24 mouse cellular contexts compared by ENCODE assay signal in genomic region chr13:46375371-46375770, GRCm38 (mm10). TPM values are rescaled to one million over a fixed set of nuclear protein-coding genes. Genes with fewer than 3 reads are reported as not detected.
"Had no signal": no experiment of that assay in that cellular context is flagged by ENCODE, and none has a peak within 500 bp of the region (broad histone marks: within the 10 kb centered on the region; RNA-seq: fewer than 3 reads in every experiment).

No protein-coding gene starts in this region.

- H3K9me3 ChIP-seq: limb, embryonic 10.5 days; limb, embryonic 13.5 days; liver, embryonic 12.5 days; liver, embryonic 15.5 days; midbrain, embryonic 12.5 days; midbrain, embryonic 15.5 days; neural tube, embryonic 12.5 days; neural tube, embryonic 15.5 days had no signal

- H3K9ac ChIP-seq: limb, embryonic 13.5 days; liver, embryonic 12.5 days; liver, embryonic 15.5 days; midbrain, embryonic 12.5 days; midbrain, embryonic 15.5 days; neural tube, embryonic 12.5 days; neural tube, embryonic 15.5 days had no signal

- H3K4me2 ChIP-seq: limb, embryonic 13.5 days; liver, embryonic 12.5 days; liver, embryonic 15.5 days; midbrain, embryonic 12.5 days; midbrain, embryonic 15.5 days; neural tube, embryonic 12.5 days; neural tube, embryonic 15.5 days had no signal

- H3K36me3 ChIP-seq: limb, embryonic 10.5 days; limb, embryonic 13.5 days; liver, embryonic 12.5 days; liver, embryonic 15.5 days; midbrain, embryonic 12.5 days; midbrain, embryonic 15.5 days; neural tube, embryonic 12.5 days; neural tube, embryonic 15.5 days had no signal

- H3K27ac ChIP-seq: limb, embryonic 10.5 days; limb, embryonic 13.5 days; liver, embryonic 12.5 days; liver, embryonic 15.5 days; macrophage; midbrain, embryonic 12.5 days; midbrain, embryonic 15.5 days; neural tube, embryonic 12.5 days; neural tube, embryonic 15.5 days; stomach, postnatal 0 days had no signal

- H3K4me3 ChIP-seq: limb, embryonic 10.5 days; limb, embryonic 13.5 days; liver, embryonic 12.5 days; liver, embryonic 15.5 days; midbrain, embryonic 12.5 days; midbrain, embryonic 15.5 days; neural tube, embryonic 12.5 days; neural tube, embryonic 15.5 days had no signal

- ATAC-seq: inflammation-experienced regulatory T-cells, adult 6 months; intestine, embryonic 16.5 days; liver, embryonic 12.5 days; midbrain, embryonic 15.5 days had no signal

- H3K27me3 ChIP-seq: limb, embryonic 13.5 days; liver, embryonic 12.5 days; liver, embryonic 15.5 days; midbrain, embryonic 12.5 days; midbrain, embryonic 15.5 days; neural tube, embryonic 12.5 days; neural tube, embryonic 15.5 days had no signal

- H3K4me1 ChIP-seq: limb, embryonic 10.5 days; limb, embryonic 13.5 days; liver, embryonic 12.5 days; liver, embryonic 15.5 days; midbrain, embryonic 12.5 days; midbrain, embryonic 15.5 days; neural tube, embryonic 12.5 days had no signal

- DNase-seq: kidney, adult 18-20 months; kidney, adult 9 months; kidney, postnatal 10 days; kidney, postnatal 36 days; liver; lung, adult 18-20 months; lung, postnatal 14 days; right cerebral cortex, adult 18-20 months; right cerebral cortex, postnatal 14 days; right cerebral cortex, postnatal 4 days; thymus, postnatal 25 days had no signal

RNA-seq across cellular contexts. Expression of gene Rbm24, which starts 42.9 kb away (rescaled TPM):
- total RNA-seq: megakaryocyte, adult 5-6 weeks had no signal
- polyA plus RNA-seq: macrophage had no signal
